Mouse (Mus musculus): ENCODE measurements around the gene Fndc8. TPM values are rescaled to one million over a fixed set of nuclear protein-coding genes. Genes with fewer than 3 reads are reported as not detected.

The Fndc8 gene
- polyA plus RNA-seq, 1 experiment, result 0.04 TPM

GRCm38 (mm10) chr11:82852540-82852939 is 39.4 kb upstream of the Fndc8 start:
- TF ChIP-seq E2F4 (IDR thresholded peaks at IDR 0.05; ENCODE audit: insufficient read depth), result no peak
- no peak for TF ChIP-seq MYOG (IDR thresholded peaks at IDR 0.05; ENCODE audit: control insufficient read depth in 1 of 3, insufficient read depth in 1 of 3, insufficient read length in 2 of 3, low read depth in 2 of 3)
- TF ChIP-seq SRF (IDR thresholded peaks at IDR 0.05; ENCODE audit: control insufficient read depth, insufficient read length, low read depth), result no peak
- no peak for TF ChIP-seq MYOD1 (IDR thresholded peaks at IDR 0.05; ENCODE audit: control insufficient read depth in 1 of 3, insufficient read length in 2 of 3, low read depth in 2 of 3)
- H3K27me3 ChIP-seq (ENCODE audit: control insufficient read depth, insufficient read depth, insufficient read length), result no peaks in the 10 kb centered on the region
- no peak overlapping the region for H3K4me2 ChIP-seq (ENCODE audit: low read depth)
- no peaks in the 10 kb centered on the region for H3K36me3 ChIP-seq (ENCODE audit: control insufficient read depth, insufficient read depth)
- no peak overlapping the region for H3K4me3 ChIP-seq
- no peaks in the 10 kb centered on the region for H3K79me2 ChIP-seq (ENCODE audit: control insufficient read depth, insufficient read depth)
- H3ac ChIP-seq (ENCODE audit: control insufficient read depth, insufficient read length), result no peak overlapping the region

DNA sequence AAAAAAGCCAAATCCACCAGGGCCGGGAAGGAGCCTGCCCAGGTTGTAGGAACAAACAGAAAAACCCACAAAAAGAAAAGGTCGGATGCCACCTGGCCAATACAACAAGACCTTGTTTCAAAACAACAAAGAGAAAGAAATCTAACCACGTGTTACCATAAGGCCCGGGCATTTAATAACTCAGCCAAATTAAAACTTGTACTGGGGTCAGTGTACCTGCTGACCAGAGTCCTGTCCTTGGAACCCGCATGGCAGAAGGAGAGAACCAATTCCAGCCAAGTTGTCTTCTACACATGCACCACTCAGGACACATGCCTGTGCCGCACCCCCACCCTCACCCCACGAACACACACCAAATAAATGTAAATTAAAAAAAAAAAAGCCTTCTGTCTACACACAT is 39.0 kb upstream of the Fndc8 start:
- Histone ChIP-seq H3K4me2 (ENCODE audit: low read depth) (no peak overlapping the region), H3K36me3 (ENCODE audit: control insufficient read depth, insufficient read depth) (no peaks in the 10 kb centered on the region), H3K27me3 (ENCODE audit: control insufficient read depth, insufficient read depth, insufficient read length) (no peaks in the 10 kb centered on the region), H3K79me2 (ENCODE audit: control insufficient read depth, insufficient read depth) (no peaks in the 10 kb centered on the region), H3ac (ENCODE audit: control insufficient read depth, insufficient read length) (no peak overlapping the region), H3K4me3 (no peak overlapping the region)
- TF ChIP-seq MYOG (IDR thresholded peaks at IDR 0.05; ENCODE audit: control insufficient read depth in 1 of 3, insufficient read depth in 1 of 3, insufficient read length in 2 of 3, low read depth in 2 of 3) (no peak), SRF (IDR thresholded peaks at IDR 0.05; ENCODE audit: control insufficient read depth, insufficient read length, low read depth) (no peak), REST (IDR thresholded peaks at IDR 0.05; ENCODE audit: insufficient read depth, insufficient read length) (no peak), TCF3 (IDR thresholded peaks at IDR 0.05; ENCODE audit: insufficient read length, low read depth) (no peak), MYOD1 (IDR thresholded peaks at IDR 0.05; ENCODE audit: control insufficient read depth in 1 of 3, insufficient read length in 2 of 3, low read depth in 2 of 3) (no peak), POLR2A (IDR thresholded peaks at IDR 0.05; ENCODE audit: insufficient read length, low read depth) (no peak), TCF12 (IDR thresholded peaks at IDR 0.05; ENCODE audit: insufficient read depth, poor library complexity, severe bottlenecking) (no peak), POLR2AphosphoS2 (IDR thresholded peaks at IDR 0.05; ENCODE audit: insufficient read length, low read depth) (no peak), USF1 (IDR thresholded peaks at IDR 0.05; ENCODE audit: low read depth) (no peak), E2F4 (IDR thresholded peaks at IDR 0.05; ENCODE audit: insufficient read depth) (no peak)

GRCm38 (mm10) chr11:82854111-82854510 is 37.8 kb upstream of the Fndc8 start:
- H3ac ChIP-seq (ENCODE audit: control insufficient read depth, insufficient read length), result no peak overlapping the region
- TF ChIP-seq POLR2A (IDR thresholded peaks at IDR 0.05; ENCODE audit: insufficient read length, low read depth), result no peak
- TF ChIP-seq SRF (IDR thresholded peaks at IDR 0.05; ENCODE audit: control insufficient read depth, insufficient read length, low read depth), result no peak
- no peak for TF ChIP-seq MAX (IDR thresholded peaks at IDR 0.05; ENCODE audit: low read depth)
- no peak for TF ChIP-seq E2F4 (IDR thresholded peaks at IDR 0.05; ENCODE audit: insufficient read depth)
- TF ChIP-seq REST (IDR thresholded peaks at IDR 0.05; ENCODE audit: insufficient read depth, insufficient read length), result no peak
- no peak for TF ChIP-seq USF1 (IDR thresholded peaks at IDR 0.05; ENCODE audit: low read depth)
- no peak overlapping the region for H3K4me2 ChIP-seq (ENCODE audit: low read depth)
- no peak overlapping the region for H3K4me3 ChIP-seq
- H3K36me3 ChIP-seq (ENCODE audit: control insufficient read depth, insufficient read depth), result no peaks in the 10 kb centered on the region
- no peaks in the 10 kb centered on the region for H3K79me2 ChIP-seq (ENCODE audit: control insufficient read depth, insufficient read depth)
- no peaks in the 10 kb centered on the region for H3K27me3 ChIP-seq (ENCODE audit: control insufficient read depth, insufficient read depth, insufficient read length)

DNA sequence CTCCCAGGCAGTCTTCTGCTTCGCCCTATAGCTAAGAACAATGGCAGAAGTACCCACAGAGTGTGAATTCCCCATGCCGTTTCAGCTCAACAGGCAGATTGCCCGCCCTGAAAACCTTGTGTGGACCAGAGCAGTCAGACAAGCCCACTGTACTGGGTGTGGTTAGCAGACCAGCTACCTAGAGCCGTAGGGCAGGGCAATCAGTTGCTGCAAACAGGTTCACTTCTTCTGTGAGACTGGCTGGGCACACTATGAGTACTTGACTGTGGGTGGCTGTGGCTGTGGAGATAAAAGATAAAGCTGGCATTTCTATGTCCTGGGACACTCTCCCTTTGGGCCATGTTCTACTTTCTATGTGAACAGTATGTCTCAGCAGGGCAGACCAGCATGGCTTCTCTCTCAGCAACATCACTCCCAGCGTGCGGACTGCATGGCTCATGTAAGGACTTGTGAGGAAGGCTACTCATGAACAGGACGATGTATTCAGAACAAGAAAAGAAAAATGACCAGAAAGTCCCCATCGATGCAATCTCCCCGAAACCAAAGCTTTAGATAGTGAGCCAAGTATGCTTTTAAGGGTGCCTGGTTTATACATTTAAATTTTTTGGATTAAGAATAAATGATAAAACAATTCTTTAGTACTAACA is 36.5 kb upstream of the Fndc8 start:
- Histone ChIP-seq H3K27me3 (ENCODE audit: control insufficient read depth, insufficient read depth, insufficient read length) (no peaks in the 10 kb centered on the region), H3ac (ENCODE audit: control insufficient read depth, insufficient read length) (no peak overlapping the region), H3K4me3 (no peak overlapping the region), H3K36me3 (ENCODE audit: control insufficient read depth, insufficient read depth) (no peaks in the 10 kb centered on the region), H3K4me2 (ENCODE audit: low read depth) (no peak overlapping the region), H3K79me2 (ENCODE audit: control insufficient read depth, insufficient read depth) (no peaks in the 10 kb centered on the region)
- TF ChIP-seq USF1 (IDR thresholded peaks at IDR 0.05; ENCODE audit: low read depth) (no peak), POLR2A (IDR thresholded peaks at IDR 0.05; ENCODE audit: insufficient read length, low read depth) (no peak), TCF12 (IDR thresholded peaks at IDR 0.05; ENCODE audit: insufficient read depth, poor library complexity, severe bottlenecking) (no peak), SRF (IDR thresholded peaks at IDR 0.05; ENCODE audit: control insufficient read depth, insufficient read length, low read depth) (no peak), CEBPB (IDR thresholded peaks at IDR 0.05; ENCODE audit: insufficient read depth, poor library complexity, severe bottlenecking) (no peak), POLR2AphosphoS2 (IDR thresholded peaks at IDR 0.05; ENCODE audit: insufficient read length, low read depth) (no peak), TCF3 (IDR thresholded peaks at IDR 0.05; ENCODE audit: insufficient read length, low read depth) (no peak), MAX (IDR thresholded peaks at IDR 0.05; ENCODE audit: low read depth) (no peak)

DNA sequence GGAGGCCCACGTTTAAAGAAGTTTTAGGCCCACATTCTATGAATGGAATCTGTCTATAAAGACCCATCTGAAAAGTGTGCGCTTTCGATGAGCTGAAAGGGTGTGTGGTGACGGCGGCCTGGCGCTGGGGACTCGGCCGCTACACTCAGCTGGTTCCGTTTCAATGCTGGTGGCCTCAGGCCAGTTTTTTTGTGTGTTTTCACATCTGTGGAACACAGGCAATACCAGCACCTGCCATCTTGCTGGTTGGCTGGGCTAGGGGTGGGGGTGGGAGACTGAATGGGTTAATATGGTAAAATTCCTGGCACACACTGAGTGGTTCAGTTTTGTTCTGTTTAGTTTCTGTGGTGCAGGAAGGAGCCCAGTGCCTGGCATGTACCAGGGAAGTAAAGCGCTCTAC is 35.9 kb upstream of the Fndc8 start:
- H3K27me3 ChIP-seq (ENCODE audit: control insufficient read depth, insufficient read depth, insufficient read length), result no peaks in the 10 kb centered on the region
- TF ChIP-seq USF1 (IDR thresholded peaks at IDR 0.05; ENCODE audit: low read depth) (no peak), SRF (IDR thresholded peaks at IDR 0.05; ENCODE audit: control insufficient read depth, insufficient read length, low read depth) (no peak), MAX (IDR thresholded peaks at IDR 0.05; ENCODE audit: low read depth) (no peak), MYOG (IDR thresholded peaks at IDR 0.05; ENCODE audit: control insufficient read depth in 1 of 3, insufficient read depth in 1 of 3, insufficient read length in 2 of 3, low read depth in 2 of 3) (no peak), REST (IDR thresholded peaks at IDR 0.05; ENCODE audit: insufficient read depth, insufficient read length) (no peak), TCF3 (IDR thresholded peaks at IDR 0.05; ENCODE audit: insufficient read length, low read depth) (no peak), CEBPB (IDR thresholded peaks at IDR 0.05; ENCODE audit: insufficient read depth, poor library complexity, severe bottlenecking) (no peak), E2F4 (IDR thresholded peaks at IDR 0.05; ENCODE audit: insufficient read depth) (no peak)
- no peaks in the 10 kb centered on the region for H3K36me3 ChIP-seq (ENCODE audit: control insufficient read depth, insufficient read depth)
- H3ac ChIP-seq (ENCODE audit: control insufficient read depth, insufficient read length), result no peak overlapping the region
- H3K4me3 ChIP-seq, result no peak overlapping the region
- no peaks in the 10 kb centered on the region for H3K79me2 ChIP-seq (ENCODE audit: control insufficient read depth, insufficient read depth)
- H3K4me2 ChIP-seq (ENCODE audit: low read depth), result no peak overlapping the region
